Mouse (Mus musculus) olfactory bulb, adult 2 months (tissue): ENCODE results near the gene Angptl3.

Source experiments
- CTCF ChIP-seq: fragments of 200-500 bp; IDR thresholded peaks from 2 replicates; pipeline ENCODE4 v1.5.1; 2012; ENCODE audit warnings: low read depth, mild to moderate bottlenecking, low read length, moderate library complexity; ENCODE audit not compliant: insufficient read depth
- POLR2A ChIP-seq: fragments of 200-500 bp; IDR thresholded peaks from 2 replicates; pipeline ENCODE4 v1.6.1; 2012; ENCODE audit warnings: mild to moderate bottlenecking, low read depth, low read length, moderate library complexity; ENCODE audit not compliant: insufficient read depth

- TF ChIP-seq CTCF (no peak), POLR2A (no peak)
Observed at GRCm38 (mm10) chr4:99028377-99028776, 2.4 kb upstream of the Angptl3 start.
